Mouse (Mus musculus): ENCODE data around the gene Usp7.

Gene Usp7

DNA sequence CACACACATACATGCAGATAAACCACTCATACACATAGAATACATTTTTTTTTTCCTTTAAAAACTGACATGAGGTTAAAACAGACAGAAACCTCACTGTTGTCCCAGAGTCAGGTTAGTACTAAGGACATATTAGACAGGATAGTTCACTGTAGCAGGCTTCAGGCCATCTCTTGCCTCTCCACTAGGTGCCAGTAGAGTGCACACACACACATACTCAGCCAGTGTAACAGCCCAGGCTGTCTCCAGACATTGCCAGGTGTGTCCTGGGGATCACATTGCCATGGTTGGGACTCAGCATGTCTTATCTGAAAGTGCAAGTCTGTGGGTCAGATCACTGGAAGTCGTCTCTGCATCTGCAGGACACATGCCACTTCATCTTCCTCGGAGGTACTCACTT, 148.3 kb downstream of the Usp7 start:
- DNase-seq (ENCODE audit: low read depth, low spot score): peak; percentile 73

Data from ES-CJ7 (cell line).